Mouse (Mus musculus): Measurements from ENCODE around the gene Tomm7. TPM values are rescaled to one million over a fixed set of nuclear protein-coding genes. Genes with fewer than 3 reads are reported as not detected.
"Not testable (repeated sequence)": the region's sequence is repeated elsewhere in the genome, so short reads cannot be mapped to it uniquely, and the experiment has no call there.

Tomm7 gene
- polyA plus RNA-seq, 1 experiment from 2014 or later = 110 TPM

GRCm38 (mm10) chr5:23851160-23851555 lies 7.2 kb upstream of the Tomm7 start:
- H3K27me3 ChIP-seq; ATAC-seq (replicated peaks; ENCODE audit: insufficient number of reproducible peaks, insufficient read depth, low FRiP score, low read depth); H3K4me1 ChIP-seq (replicated peaks); H3K9me3 ChIP-seq (replicated peaks): not testable (repeated sequence)
- H3K4me2 ChIP-seq = peak overlapping the region; percentile 65
- H3K4me3 ChIP-seq = peak overlapping the region; percentile 97
- peaks cover 36% of the 10 kb centered on the region for H3K36me3 ChIP-seq
- 8% methylated on average over 4 of the region's 4 CpGs for WGBS
- H3K9ac ChIP-seq = peak overlapping the region; percentile 89
- H3K27ac ChIP-seq = peak overlapping the region; percentile 88

- WGBS = under 1% methylated on average over 61 of the region's 61 CpGs
- Histone ChIP-seq H3K27ac (peak overlapping the region; percentile 88), H3K9me3 (replicated peaks) (no peaks in the 10 kb centered on the region), H3K4me3 (peak overlapping the region; percentile 97), H3K27me3 (no peaks in the 10 kb centered on the region), H3K36me3 (peaks cover 30% of the 10 kb centered on the region), H3K4me1 (replicated peaks) (peaks cover 7% of the 10 kb centered on the region), H3K9ac (peak overlapping the region; percentile 89), H3K4me2 (peak overlapping the region; percentile 65)
- peak; percentile 98 for ATAC-seq (replicated peaks; ENCODE audit: insufficient number of reproducible peaks, insufficient read depth, low FRiP score, low read depth)
Observed at GRCm38 (mm10) chr5:23850345-23851159, 6.6 kb upstream of the Tomm7 start.

GRCm38 (mm10) chr5:23845141-23845540 lies 1.2 kb upstream of the Tomm7 start:
- 87% methylated on average over 3 of the region's 3 CpGs for WGBS
- Histone ChIP-seq H3K36me3 (no peaks in the 10 kb centered on the region; the same call in 1 of the 2 replicates), H3K27me3 (no peaks in the 10 kb centered on the region), H3K4me2 (peak overlapping the region; percentile 65; the same call in 1 of the 2 replicates), H3K9me3 (replicated peaks) (no peaks in the 10 kb centered on the region), H3K4me3 (no peak overlapping the region), H3K27ac (peak overlapping the region; percentile 85), H3K9ac (no peak overlapping the region), H3K4me1 (replicated peaks) (peaks cover 16% of the 10 kb centered on the region)
- ATAC-seq (replicated peaks; ENCODE audit: insufficient number of reproducible peaks, insufficient read depth, low FRiP score, low read depth) = no peak

GRCm38 (mm10) chr5:23844531-23844841 lies 525 bp upstream of the Tomm7 start:
- Histone ChIP-seq H3K9ac (peak overlapping the region; percentile 51), H3K9me3 (replicated peaks) (no peaks in the 10 kb centered on the region), H3K36me3 (peaks cover 3% of the 10 kb centered on the region; the same call in 1 of the 2 replicates), H3K4me1 (replicated peaks) (peaks cover 16% of the 10 kb centered on the region), H3K27ac (peak overlapping the region; percentile 85), H3K4me2 (peak overlapping the region; percentile 65), H3K27me3 (no peaks in the 10 kb centered on the region), H3K4me3 (peak overlapping the region; percentile 79)
- 26% methylated on average over 7 of the region's 7 CpGs for WGBS
- ATAC-seq (replicated peaks; ENCODE audit: insufficient number of reproducible peaks, insufficient read depth, low FRiP score, low read depth) = no peak

GRCm38 (mm10) chr5:23838158-23838557 lies 5.8 kb downstream of the Tomm7 start:
- H3K9me3 ChIP-seq (replicated peaks) = no peaks in the 10 kb centered on the region
- H3K9ac ChIP-seq = no peak overlapping the region
- no peak overlapping the region for H3K4me3 ChIP-seq
- H3K36me3 ChIP-seq = peaks cover 11% of the 10 kb centered on the region
- WGBS = 88% methylated on average over 7 of the region's 7 CpGs
- no peaks in the 10 kb centered on the region for H3K27me3 ChIP-seq
- no peak overlapping the region for H3K4me2 ChIP-seq
- H3K4me1 ChIP-seq (replicated peaks) = peaks cover 10% of the 10 kb centered on the region
- ATAC-seq (replicated peaks; ENCODE audit: insufficient number of reproducible peaks, insufficient read depth, low FRiP score, low read depth) = no peak
- H3K27ac ChIP-seq = no peak overlapping the region

- WGBS = 78% methylated on average over 1 of the region's 1 CpGs
- not testable (repeated sequence) for H3K9me3 ChIP-seq (replicated peaks); ATAC-seq (replicated peaks; ENCODE audit: insufficient number of reproducible peaks, insufficient read depth, low FRiP score, low read depth); H3K4me3 ChIP-seq; H3K4me2 ChIP-seq; H3K9ac ChIP-seq; H3K27ac ChIP-seq; H3K4me1 ChIP-seq (replicated peaks)
- H3K36me3 ChIP-seq = peaks cover 11% of the 10 kb centered on the region
- peaks cover 16% of the 10 kb centered on the region for H3K27me3 ChIP-seq
Observed at GRCm38 (mm10) chr5:23835691-23836090, 8.3 kb downstream of the Tomm7 start.

GRCm38 (mm10) chr5:23830897-23831752 lies 12.8 kb downstream of the Tomm7 start:
- H3K9ac ChIP-seq = no peak overlapping the region
- no peaks in the 10 kb centered on the region for H3K9me3 ChIP-seq (replicated peaks)
- peaks cover 20% of the 10 kb centered on the region for H3K27me3 ChIP-seq
- 29% methylated on average over 58 of the region's 58 CpGs for WGBS
- no peaks in the 10 kb centered on the region for H3K36me3 ChIP-seq
- peak; percentile 55; the same call in 1 of the 2 replicates for ATAC-seq (replicated peaks; ENCODE audit: insufficient number of reproducible peaks, insufficient read depth, low FRiP score, low read depth)
- peak overlapping the region; percentile 55 for H3K4me2 ChIP-seq
- peaks cover 5% of the 10 kb centered on the region for H3K4me1 ChIP-seq (replicated peaks)
- no peak overlapping the region for H3K27ac ChIP-seq
- peak overlapping the region; percentile 30 for H3K4me3 ChIP-seq

GRCm38 (mm10) chr5:23826321-23827004 lies 17.5 kb downstream of the Tomm7 start:
- Histone ChIP-seq H3K4me3 (no peak overlapping the region), H3K27ac (no peak overlapping the region), H3K36me3 (no peaks in the 10 kb centered on the region), H3K4me1 (replicated peaks) (peaks cover 5% of the 10 kb centered on the region), H3K4me2 (no peak overlapping the region), H3K9ac (no peak overlapping the region), H3K27me3 (peaks cover 12% of the 10 kb centered on the region), H3K9me3 (replicated peaks) (no peaks in the 10 kb centered on the region)
- WGBS = 34% methylated on average over 11 of the region's 11 CpGs
- no peak for ATAC-seq (replicated peaks; ENCODE audit: insufficient number of reproducible peaks, insufficient read depth, low FRiP score, low read depth)

GRCm38 (mm10) chr5:23824171-23824733 lies 19.7 kb downstream of the Tomm7 start:
- H3K27ac ChIP-seq = no peak overlapping the region
- WGBS = 79% methylated on average over 8 of the region's 8 CpGs
- H3K4me2 ChIP-seq = no peak overlapping the region
- H3K4me3 ChIP-seq = no peak overlapping the region
- H3K9me3 ChIP-seq (replicated peaks) = no peaks in the 10 kb centered on the region
- no peak overlapping the region for H3K9ac ChIP-seq
- H3K4me1 ChIP-seq (replicated peaks) = no peaks in the 10 kb centered on the region
- H3K27me3 ChIP-seq = no peaks in the 10 kb centered on the region
- ATAC-seq (replicated peaks; ENCODE audit: insufficient number of reproducible peaks, insufficient read depth, low FRiP score, low read depth) = no peak
- H3K36me3 ChIP-seq = peaks cover 12% of the 10 kb centered on the region

- no peak overlapping the region for H3K9ac ChIP-seq
- H3K4me3 ChIP-seq = no peak overlapping the region
- no peaks in the 10 kb centered on the region for H3K9me3 ChIP-seq (replicated peaks)
- H3K4me1 ChIP-seq (replicated peaks) = no peaks in the 10 kb centered on the region
- no peaks in the 10 kb centered on the region for H3K27me3 ChIP-seq
- no peak overlapping the region for H3K27ac ChIP-seq
- no peak for ATAC-seq (replicated peaks; ENCODE audit: insufficient number of reproducible peaks, insufficient read depth, low FRiP score, low read depth)
- H3K4me2 ChIP-seq = no peak overlapping the region
- H3K36me3 ChIP-seq = peaks cover 26% of the 10 kb centered on the region
- 66% methylated on average over 11 of the region's 11 CpGs for WGBS
Observed at GRCm38 (mm10) chr5:23822306-23822705, 21.7 kb downstream of the Tomm7 start.

- WGBS = 88% methylated on average over 15 of the region's 15 CpGs
- Histone ChIP-seq H3K9me3 (replicated peaks) (no peaks in the 10 kb centered on the region), H3K4me2 (no peak overlapping the region), H3K9ac (no peak overlapping the region), H3K4me3 (no peak overlapping the region), H3K27me3 (no peaks in the 10 kb centered on the region), H3K27ac (no peak overlapping the region), H3K36me3 (peaks cover 76% of the 10 kb centered on the region), H3K4me1 (replicated peaks) (no peaks in the 10 kb centered on the region)
- no peak for ATAC-seq (replicated peaks; ENCODE audit: insufficient number of reproducible peaks, insufficient read depth, low FRiP score, low read depth)
Observed at GRCm38 (mm10) chr5:23816681-23817080, 27.3 kb downstream of the Tomm7 start.

Measured in heart, embryonic 15.5 days (tissue).